Mouse (Mus musculus): ENCODE results near the gene Plg.

The Plg gene

GRCm38 (mm10) chr17:12452862-12453531 is 74.6 kb downstream of the Plg start:
- DNase-seq (ENCODE audit: low read depth, low spot score) = peak; percentile 11

- no peak for DNase-seq (ENCODE audit: low read depth, low spot score)
Observed at GRCm38 (mm10) chr17:12453691-12454090, 75.3 kb downstream of the Plg start.

GRCm38 (mm10) chr17:12455143-12455790 is 76.9 kb downstream of the Plg start:
- DNase-seq (ENCODE audit: low read depth, low spot score) = peak; percentile 39

- DNase-seq (ENCODE audit: low read depth, low spot score) = peak; percentile 33
Observed at GRCm38 (mm10) chr17:12461168-12461567, 82.8 kb downstream of the Plg start.

- no peak for DNase-seq (ENCODE audit: low read depth, low spot score)
Observed at GRCm38 (mm10) chr17:12466501-12467000, 88.1 kb downstream of the Plg start.

- no peak for DNase-seq (ENCODE audit: low read depth, low spot score)
Observed at GRCm38 (mm10) chr17:12467642-12468041, 89.2 kb downstream of the Plg start.

GRCm38 (mm10) chr17:12468745-12469144 is 90.3 kb downstream of the Plg start:
- DNase-seq (ENCODE audit: low read depth, low spot score) = no peak
